In the genomic region with DNA sequence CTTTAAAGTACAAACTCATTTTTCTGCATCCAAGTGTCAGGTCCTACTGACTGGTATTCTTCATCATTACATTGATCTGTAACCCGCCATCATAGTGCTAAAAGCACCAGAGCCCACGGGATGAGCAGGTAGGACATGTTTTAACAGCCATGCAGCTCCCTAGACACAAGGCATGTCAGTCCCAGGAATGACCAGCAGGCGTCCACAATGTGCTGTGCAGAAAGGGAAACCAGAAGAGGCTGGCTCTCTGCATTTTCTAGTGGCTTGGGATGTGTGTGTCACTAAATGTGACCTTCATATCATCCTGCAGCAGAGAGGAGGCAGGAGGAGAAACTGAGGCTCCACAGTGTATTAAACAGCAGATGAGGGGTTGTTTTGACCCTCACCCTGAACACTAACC, we compare ENCODE assay signal across 12 mouse cellular contexts. TPM values are rescaled to one million over a fixed set of nuclear protein-coding genes. Genes with fewer than 3 reads are reported as not detected.
DNase-seq lines count a peak whose midpoint lies in the region; ATAC-seq and TF ChIP-seq lines count a peak whose summit lies in the region.
"Not testable (repeated sequence)": the region's sequence is repeated elsewhere in the genome, so short reads cannot be mapped to it uniquely, and the experiment has no call there.
"Had no signal": no experiment of that assay in that cellular context is flagged by ENCODE, and none has a peak within 500 bp of the region (broad histone marks: within the 10 kb centered on the region; RNA-seq: fewer than 3 reads in every experiment).

No protein-coding gene starts in this region.

- not testable (repeated sequence) for H3K4me1 ChIP-seq in hindbrain, embryonic 11.5 days (replicated peaks; ENCODE audit: control insufficient read depth, insufficient read depth, low read length); lung, embryonic 14.5 days (ENCODE audit: insufficient read depth)

- not testable (repeated sequence) for H3K9me3 ChIP-seq in hindbrain, embryonic 11.5 days (ENCODE audit: control insufficient read depth, low read length); lung, embryonic 14.5 days (ENCODE audit: low read depth, low read length)

- H3K4me2 ChIP-seq in hindbrain, embryonic 11.5 days (replicated peaks; ENCODE audit: low read depth, low read length); lung, embryonic 14.5 days: not testable (repeated sequence)

- WGBS in hindbrain, embryonic 11.5 days = 44% methylated on average over 3 of the region's 3 CpGs
- WGBS in lung, embryonic 14.5 days = 26% methylated on average over 3 of the region's 3 CpGs

- not testable (repeated sequence) for H3K27ac ChIP-seq in hindbrain, embryonic 11.5 days (ENCODE audit: low read depth, low read length); lung, embryonic 14.5 days (ENCODE audit: low read depth)

- peak; percentile 18 to 52 for DNase-seq in adrenal gland, adult 18-20 months (ENCODE audit: low spot score in 2 of 2)
- DNase-seq in frontal cortex, postnatal 36 days (ENCODE audit: low spot score in 2 of 2) = peak; percentile 46 to 56
- peak; percentile 39 for DNase-seq in hindbrain, embryonic 11.5 days (ENCODE audit: low spot score)
- DNase-seq in layer of hippocampus, postnatal 10 days (ENCODE audit: low spot score in 2 of 2) = peak; percentile 73 to 75
- DNase-seq in lung, embryonic 14.5 days = peak; percentile 63
- peak; percentile 31 for DNase-seq in right cerebral cortex, adult 18-20 months
- peak; percentile 74 for DNase-seq in urinary bladder, postnatal 14 days (ENCODE audit: low spot score)

- not testable (repeated sequence) for H3K27me3 ChIP-seq in hindbrain, embryonic 11.5 days (ENCODE audit: control insufficient read depth, insufficient read depth, low read length); lung, embryonic 14.5 days (ENCODE audit: insufficient read depth, low read length)

- peak; percentile 60 for TF ChIP-seq CTCF in lung, embryonic 14.5 days (IDR thresholded peaks at IDR 0.05; ENCODE audit: low read depth)

- ATAC-seq in common myeloid progenitor, adult 5-6 weeks (replicated peaks; ENCODE audit: low read depth, poor library complexity, severe bottlenecking) = peak; percentile 73
- ATAC-seq in hindbrain, embryonic 11.5 days (ENCODE audit: low FRiP score); lung, embryonic 14.5 days (ENCODE audit: insufficient read depth): not testable (repeated sequence)

- H3K36me3 ChIP-seq in hindbrain, embryonic 11.5 days (ENCODE audit: control insufficient read depth, insufficient read depth, low read length); lung, embryonic 14.5 days (ENCODE audit: insufficient read depth): not testable (repeated sequence)

- H3K4me3 ChIP-seq in hindbrain, embryonic 11.5 days (ENCODE audit: low read depth, low read length); lung, embryonic 14.5 days (ENCODE audit: low read depth, low read length): not testable (repeated sequence)

- not testable (repeated sequence) for H3K9ac ChIP-seq in hindbrain, embryonic 11.5 days (ENCODE audit: low read depth, low read length); lung, embryonic 14.5 days

RNA-seq across cellular contexts. Expression of gene Serpina3k, which starts 13.5 kb away (rescaled TPM):
- total RNA-seq in adrenal gland, adult 18-20 months (2021) = 1 to 10 TPM; 1.1 to 4.0 TPM
- not detected in 2 replicates for total RNA-seq in common myeloid progenitor, adult 5-6 weeks (2017)
- not detected in 2 replicates for polyA plus RNA-seq in hindbrain, embryonic 11.5 days (2014; fragmentation: Nextera tagmentation; extraction: Ambion mirVana)
- not detected for total RNA-seq in layer of hippocampus, postnatal 10 days (2021)
- polyA plus RNA-seq in lung, embryonic 14.5 days (2014; fragmentation: Nextera tagmentation; extraction: Ambion mirVana) = not detected in 2 replicates
- polyA plus RNA-seq: forebrain, embryonic 10.5 days; hindbrain, embryonic 16.5 days; liver, embryonic 15.5 days had no signal

RNA-seq across cellular contexts. Expression of gene Serpina3m, which starts 13.5 kb away (rescaled TPM):
- total RNA-seq in adrenal gland, adult 18-20 months (2021) = 1 to 10 TPM; 1.2 to 2.3 TPM
- not detected in 2 replicates for total RNA-seq in common myeloid progenitor, adult 5-6 weeks (2017)
- not detected in 2 replicates for polyA plus RNA-seq in hindbrain, embryonic 11.5 days (2014; fragmentation: Nextera tagmentation; extraction: Ambion mirVana)
- not detected for total RNA-seq in layer of hippocampus, postnatal 10 days (2021)
- not detected in 2 replicates for polyA plus RNA-seq in lung, embryonic 14.5 days (2014; fragmentation: Nextera tagmentation; extraction: Ambion mirVana)
- polyA plus RNA-seq: forebrain, embryonic 10.5 days; hindbrain, embryonic 16.5 days; liver, embryonic 15.5 days had no signal

RNA-seq across cellular contexts. Expression of gene Serpina3j, which starts 37.5 kb away (rescaled TPM):
- total RNA-seq in adrenal gland, adult 18-20 months (2021) = under 1 TPM in 1 of 2 experiments, not detected in 1; 0.89 TPM
- not detected in 2 replicates for total RNA-seq in common myeloid progenitor, adult 5-6 weeks (2017)
- polyA plus RNA-seq in hindbrain, embryonic 11.5 days (2014; fragmentation: Nextera tagmentation; extraction: Ambion mirVana) = not detected in 2 replicates
- total RNA-seq in layer of hippocampus, postnatal 10 days (2021) = not detected
- polyA plus RNA-seq in lung, embryonic 14.5 days (2014; fragmentation: Nextera tagmentation; extraction: Ambion mirVana) = not detected in 2 replicates
- total RNA-seq: adrenal gland, postnatal 4 days had no signal
- polyA plus RNA-seq: forebrain, embryonic 10.5 days; hindbrain, embryonic 16.5 days; liver, embryonic 15.5 days had no signal

RNA-seq across cellular contexts. Expression of gene Serpina3n, which starts 54.7 kb away (rescaled TPM):
- 10 to 100 TPM in 1 of 2 experiments, 1 to 10 TPM in 1; 6.0 to 33.8 TPM for total RNA-seq in adrenal gland, adult 18-20 months (2021)
- total RNA-seq in common myeloid progenitor, adult 5-6 weeks (2017) = not detected in 2 replicates
- 0.08 TPM in 1 of 2 replicates, not detected in the other for polyA plus RNA-seq in hindbrain, embryonic 11.5 days (2014; fragmentation: Nextera tagmentation; extraction: Ambion mirVana)
- 10 to 100 TPM; 23.3 to 28.2 TPM for total RNA-seq in layer of hippocampus, postnatal 10 days (2021)
- polyA plus RNA-seq in lung, embryonic 14.5 days (2014; fragmentation: Nextera tagmentation; extraction: Ambion mirVana) = not detected in 2 replicates
- polyA plus RNA-seq: forebrain, embryonic 10.5 days had no signal
